Comparison of ENCODE assay signal across 9 mouse cellular contexts in the genomic region with DNA sequence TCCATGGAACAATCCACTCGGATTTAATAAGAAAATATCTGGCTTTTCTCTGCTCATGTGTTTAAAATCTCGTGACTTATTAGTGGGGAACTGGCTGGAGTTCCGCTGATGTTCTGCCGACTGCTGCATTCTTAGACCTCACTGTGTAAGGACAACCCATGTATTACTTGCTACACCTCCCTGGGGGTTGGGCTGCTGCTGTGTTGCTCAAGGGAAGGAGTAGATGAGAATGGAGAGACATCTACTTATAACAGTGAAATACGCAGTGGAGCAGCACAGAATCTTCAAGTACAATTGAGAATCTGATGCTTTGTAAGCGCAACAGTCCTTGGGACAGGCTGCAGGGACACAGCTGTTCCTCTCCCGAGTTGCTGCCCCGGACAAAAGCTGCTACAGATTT.
DNase-seq lines count a peak whose midpoint lies in the region; ATAC-seq and TF ChIP-seq lines count a peak whose summit lies in the region.
"Had no signal": no experiment of that assay in that cellular context is flagged by ENCODE, and none has a peak within 500 bp of the region (broad histone marks: within the 10 kb centered on the region; RNA-seq: fewer than 3 reads in every experiment).

No protein-coding gene starts in this region.

- H3K9me3 ChIP-seq in forebrain, embryonic 11.5 days (ENCODE audit: control insufficient read depth, low read length): no peaks in the 10 kb centered on the region
- no peaks in the 10 kb centered on the region for H3K9me3 ChIP-seq in midbrain, embryonic 11.5 days (ENCODE audit: control insufficient read depth, low read length)
- H3K9me3 ChIP-seq: G1E had no signal

- peak; percentile 60 for DNase-seq in layer of hippocampus, adult 9-11 months
- DNase-seq in layer of hippocampus, postnatal 36 days: no peak
- DNase-seq in forebrain, embryonic 11.5 days (ENCODE audit: low spot score): no peak
- peak; percentile 80 for DNase-seq in heart, postnatal 10 days
- DNase-seq in left cerebral cortex, adult 2 months (ENCODE audit: extremely low spot score in 1 of 2, low spot score in 2 of 2): no peak
- no peak for DNase-seq in midbrain, embryonic 11.5 days (ENCODE audit: low spot score, missing footprints)
- DNase-seq in cerebellum, adult 11-12 months: no peak

- H3K4me2 ChIP-seq in forebrain, embryonic 11.5 days (ENCODE audit: low read depth, low read length, severe bottlenecking): no peak overlapping the region
- H3K4me2 ChIP-seq in midbrain, embryonic 11.5 days: no peak overlapping the region

- no peak overlapping the region for H3K4me3 ChIP-seq in forebrain, embryonic 11.5 days (ENCODE audit: low read depth, low read length)
- peak overlapping the region; percentile 22; the same call in 1 of the 2 replicates for H3K4me3 ChIP-seq in left cerebral cortex, adult 2 months
- no peak overlapping the region for H3K4me3 ChIP-seq in midbrain, embryonic 11.5 days (ENCODE audit: low read depth, low read length)
- 0 out of 2 replicates have a peak overlapping the region, but pooled peaks have one; percentile 13 for H3K4me3 ChIP-seq in testis, adult 2 months (ENCODE audit: control insufficient read depth, low read depth, low read length)

- no peaks in the 10 kb centered on the region for H3K36me3 ChIP-seq in forebrain, embryonic 11.5 days (ENCODE audit: control insufficient read depth, insufficient read depth, low read length)
- H3K36me3 ChIP-seq in midbrain, embryonic 11.5 days (ENCODE audit: control insufficient read depth, insufficient read depth, low read length): no peaks in the 10 kb centered on the region
- no peaks in the 10 kb centered on the region for H3K36me3 ChIP-seq in testis, adult 2 months (ENCODE audit: control insufficient read depth, insufficient read depth, low read length)
- H3K36me3 ChIP-seq: G1E had no signal

- no peaks in the 10 kb centered on the region for H3K27me3 ChIP-seq in forebrain, embryonic 11.5 days (ENCODE audit: control insufficient read depth, insufficient read depth, low read length)
- H3K27me3 ChIP-seq in midbrain, embryonic 11.5 days (ENCODE audit: control insufficient read depth, insufficient read depth, low read length): no peaks in the 10 kb centered on the region
- no peaks in the 10 kb centered on the region for H3K27me3 ChIP-seq in testis, adult 2 months (ENCODE audit: control insufficient read depth, insufficient read depth, low read length)

- no peak for TF ChIP-seq CTCF in left cerebral cortex, adult 2 months (IDR thresholded peaks at IDR 0.05)
- TF ChIP-seq CTCF in testis, adult 2 months (IDR thresholded peaks at IDR 0.05; ENCODE audit: control insufficient read depth, insufficient read depth, insufficient replicate concordance, low read depth, low read length): no peak

- peaks cover 4% of the 10 kb centered on the region; the same call in 1 of the 2 replicates for H3K4me1 ChIP-seq in forebrain, embryonic 11.5 days (replicated peaks; ENCODE audit: control insufficient read depth, insufficient read depth, low read length)
- peaks cover 19% of the 10 kb centered on the region for H3K4me1 ChIP-seq in midbrain, embryonic 11.5 days (ENCODE audit: control insufficient read depth, insufficient read depth, low read length)
- no peaks in the 10 kb centered on the region for H3K4me1 ChIP-seq in testis, adult 2 months (ENCODE audit: control insufficient read depth, insufficient read depth, low read length)

- intact Hi-C loops in heart, postnatal 10 days (cut with DNase I): no loop called here
- intact Hi-C loops in left cerebral cortex, adult 2 months (cut with DNase I): loop anchor here (2.0 kb wide), 1 partner anchor 32 kb away; no protein-coding TSS in a partner anchor

- no peak for TF ChIP-seq POLR2A in testis, adult 2 months (IDR thresholded peaks at IDR 0.05; ENCODE audit: control insufficient read depth, low read depth, low read length)

- no peak overlapping the region for H3K9ac ChIP-seq in forebrain, embryonic 11.5 days (ENCODE audit: low read length)
- no peak overlapping the region for H3K9ac ChIP-seq in midbrain, embryonic 11.5 days (ENCODE audit: low read length)

- H3K27ac ChIP-seq in forebrain, embryonic 11.5 days (ENCODE audit: low read depth, low read length): no peak overlapping the region
- H3K27ac ChIP-seq in left cerebral cortex, adult 2 months: peak overlapping the region; percentile 67
- H3K27ac ChIP-seq in midbrain, embryonic 11.5 days (ENCODE audit: low read depth, low read length): no peak overlapping the region
- H3K27ac ChIP-seq in testis, adult 2 months (ENCODE audit: control insufficient read depth, insufficient read depth, low read depth, low read length): peak overlapping the region; percentile 5; the same call in 1 of the 2 replicates

- 48% methylated on average over 8 of the region's 8 CpGs for WGBS in forebrain, embryonic 11.5 days
- 49% methylated on average over 8 of the region's 8 CpGs for WGBS in midbrain, embryonic 11.5 days

- ATAC-seq in forebrain, embryonic 11.5 days (replicated peaks; ENCODE audit: low FRiP score): peak; percentile 55
- peak; percentile 57 for ATAC-seq in midbrain, embryonic 11.5 days (ENCODE audit: low FRiP score)

Comparison
In these comparisons a context has a peak if more than half of its experiments do, and no peak if none do; other contexts are left out.
1. DNase-seq: peak in layer of hippocampus, adult 9-11 months (single experiment) and heart, postnatal 10 days (2 of 2); none in layer of hippocampus, postnatal 36 days (0 of 2), forebrain, embryonic 11.5 days (single experiment), left cerebral cortex, adult 2 months (0 of 2), midbrain, embryonic 11.5 days (single experiment) and cerebellum, adult 11-12 months (single experiment).
2. H3K27ac ChIP-seq: peak in left cerebral cortex, adult 2 months (single experiment) and testis, adult 2 months (single experiment); none in forebrain, embryonic 11.5 days (single experiment) and midbrain, embryonic 11.5 days (single experiment).
3. H3K4me3 ChIP-seq: peak in left cerebral cortex, adult 2 months (single experiment) and testis, adult 2 months (single experiment); none in forebrain, embryonic 11.5 days (single experiment) and midbrain, embryonic 11.5 days (single experiment).